Mouse (Mus musculus): ENCODE measurements around the gene Kcnc2. TPM values are rescaled to one million over a fixed set of nuclear protein-coding genes. Genes with fewer than 3 reads are reported as not detected.
"Not testable (repeated sequence)": the region's sequence is repeated elsewhere in the genome, so short reads cannot be mapped to it uniquely, and the experiment has no call there.

Gene Kcnc2
- polyA plus RNA-seq (2016; fragmentation: Nextera tagmentation; extraction: Ambion mirVana): 2.2 and 2.9 TPM in 2 replicates

DNA sequence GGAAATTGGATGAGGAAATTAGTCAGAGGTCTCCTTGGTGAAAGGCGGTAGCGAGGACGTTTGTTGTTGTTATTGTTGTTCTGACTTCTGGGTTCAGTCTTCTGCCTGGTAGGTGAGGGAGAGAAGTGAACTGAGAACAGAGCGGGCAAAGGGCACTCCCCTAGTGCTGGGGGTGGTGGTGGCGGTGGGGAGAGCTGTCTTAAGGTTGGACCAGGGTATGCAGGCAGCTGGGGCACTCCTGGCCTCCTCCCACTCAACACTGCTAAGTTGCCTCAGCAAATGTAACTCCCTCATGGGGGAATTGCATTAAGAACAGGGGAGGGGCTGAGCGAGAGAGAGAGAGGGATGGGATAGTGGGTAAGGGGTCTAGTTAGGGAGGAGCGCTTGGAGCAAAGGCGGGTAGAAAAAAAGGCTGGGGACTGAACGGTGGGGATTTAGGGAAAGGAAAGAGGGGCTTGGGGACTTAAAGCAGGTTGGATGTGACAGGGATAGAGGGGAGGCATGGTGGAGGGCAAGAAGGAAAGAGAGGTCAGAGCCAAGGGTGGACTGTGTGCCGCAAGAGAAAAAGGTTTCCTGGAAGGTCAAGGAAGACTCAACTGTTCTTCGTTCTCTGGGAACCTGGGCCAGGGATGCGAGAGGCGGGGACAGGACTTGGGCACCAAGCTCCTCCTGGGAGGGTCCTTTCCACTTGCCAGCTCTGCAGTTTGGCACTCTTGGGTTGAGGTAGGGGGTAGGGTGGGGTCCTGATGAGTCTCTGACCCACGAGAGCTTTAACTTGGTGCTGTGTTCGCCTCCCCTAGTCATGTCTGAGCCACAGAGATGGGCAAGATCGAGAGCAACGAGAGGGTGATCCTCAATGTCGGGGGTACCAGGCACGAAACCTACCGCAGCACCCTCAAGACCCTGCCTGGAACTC, at the start of gene Kcnc2:
Gene Kcnc2, plus strand, starts transcription at position 235 of the 916 bp plus-strand sequence.
- H3K27ac ChIP-seq (replicated peaks): no peak within 1 kb of the TSS
- H3K27me3 ChIP-seq: peaks cover 48% of the 10 kb centered on the region
- no peaks in the 10 kb centered on the region for H3K9me3 ChIP-seq
- peak within 1 kb of the TSS; percentile 95 for H3K4me2 ChIP-seq (replicated peaks)
- H3K4me1 ChIP-seq: peaks cover 18% of the 10 kb centered on the region
- H3K36me3 ChIP-seq: no peaks in the 10 kb centered on the region
- peak; percentile 70 for ATAC-seq (ENCODE audit: low FRiP score, low read depth)
- WGBS: under 1% methylated on average over 20 of the region's 20 CpGs
- H3K4me3 ChIP-seq: peak within 1 kb of the TSS; percentile 64
- H3K9ac ChIP-seq (replicated peaks): peak within 1 kb of the TSS; percentile 64

- Histone ChIP-seq H3K4me1 (no peaks in the 10 kb centered on the region), H3K9ac (replicated peaks) (no peak overlapping the region), H3K4me2 (replicated peaks) (no peak overlapping the region), H3K9me3 (no peaks in the 10 kb centered on the region), H3K36me3 (no peaks in the 10 kb centered on the region), H3K4me3 (no peak overlapping the region), H3K27ac (replicated peaks) (no peak overlapping the region), H3K27me3 (no peaks in the 10 kb centered on the region; the same call in 1 of the 2 replicates)
- ATAC-seq (ENCODE audit: low FRiP score, low read depth): no peak
- WGBS: 67% methylated on average over 1 of the region's 1 CpGs
Observed at GRCm38 (mm10) chr10:112227073-112227472, 43.8 kb upstream of the Kcnc2 start.

GRCm38 (mm10) chr10:112229091-112229843, 41.7 kb upstream of the Kcnc2 start:
- H3K27me3 ChIP-seq; ATAC-seq (ENCODE audit: low FRiP score, low read depth); H3K36me3 ChIP-seq; H3K27ac ChIP-seq (replicated peaks); H3K4me3 ChIP-seq; H3K9me3 ChIP-seq; H3K4me1 ChIP-seq; H3K9ac ChIP-seq (replicated peaks); H3K4me2 ChIP-seq (replicated peaks): not testable (repeated sequence)
- WGBS: 43% methylated on average over 6 of the region's 6 CpGs

DNA sequence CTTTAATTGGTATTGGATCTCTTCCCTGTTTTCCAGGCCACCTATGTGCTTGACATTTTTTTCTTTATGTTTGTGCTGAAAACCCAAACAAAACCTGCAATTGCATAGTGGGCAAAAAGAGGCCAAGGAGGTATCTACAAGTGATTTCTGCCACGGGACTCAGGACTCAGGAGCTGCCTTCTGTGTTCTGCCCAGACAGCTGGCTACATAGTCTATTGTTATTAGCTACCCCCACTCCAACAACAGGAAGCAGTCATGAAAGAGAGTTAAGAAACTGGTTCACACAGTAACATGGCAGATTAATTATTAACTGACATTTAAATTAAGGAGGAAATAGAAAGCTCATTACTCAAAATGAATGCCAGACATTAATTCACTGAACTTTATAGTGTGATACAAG, 38.2 kb upstream of the Kcnc2 start:
- WGBS: 17% methylated on average over 1 of the region's 1 CpGs
- not testable (repeated sequence) for ATAC-seq (ENCODE audit: low FRiP score, low read depth)

GRCm38 (mm10) chr10:112235396-112235940, 35.5 kb upstream of the Kcnc2 start:
- not testable (repeated sequence) for H3K4me2 ChIP-seq (replicated peaks); H3K36me3 ChIP-seq; H3K9ac ChIP-seq (replicated peaks); H3K9me3 ChIP-seq; H3K27ac ChIP-seq (replicated peaks); H3K27me3 ChIP-seq; ATAC-seq (ENCODE audit: low FRiP score, low read depth); H3K4me3 ChIP-seq; H3K4me1 ChIP-seq
- WGBS: 83% methylated on average over 5 of the region's 5 CpGs

More for the DNA sequence above, 38.2 kb upstream of the Kcnc2 start:
- not testable (repeated sequence) for H3K27me3 ChIP-seq; H3K9me3 ChIP-seq; H3K4me2 ChIP-seq (replicated peaks); H3K27ac ChIP-seq (replicated peaks); H3K36me3 ChIP-seq; H3K4me1 ChIP-seq; H3K4me3 ChIP-seq; H3K9ac ChIP-seq (replicated peaks)

DNA sequence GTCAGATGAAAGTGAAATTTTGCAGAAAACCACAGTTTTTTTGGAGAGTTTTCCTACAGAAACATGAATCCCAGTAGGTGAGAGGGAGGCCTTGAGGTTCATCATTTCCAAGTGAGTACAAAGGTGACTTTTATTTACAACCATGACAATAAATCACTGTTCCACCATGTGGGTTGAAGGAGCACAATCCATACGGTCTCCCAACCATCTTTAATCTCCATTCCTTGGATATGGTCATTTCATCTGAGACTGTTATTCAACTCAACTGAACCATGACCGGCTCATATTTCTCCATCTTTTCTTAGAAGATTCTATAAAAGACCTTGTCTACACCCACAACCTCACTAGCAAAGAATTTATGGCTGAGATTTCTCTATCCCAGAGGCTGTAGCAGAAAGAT, 22.6 kb upstream of the Kcnc2 start:
- Histone ChIP-seq H3K4me3 (no peak overlapping the region), H3K27me3 (no peaks in the 10 kb centered on the region), H3K4me1 (no peaks in the 10 kb centered on the region), H3K9me3 (no peaks in the 10 kb centered on the region), H3K9ac (replicated peaks) (no peak overlapping the region), H3K27ac (replicated peaks) (no peak overlapping the region), H3K36me3 (no peaks in the 10 kb centered on the region), H3K4me2 (replicated peaks) (no peak overlapping the region)
- ATAC-seq (ENCODE audit: low FRiP score, low read depth): no peak
- 83% methylated on average over 2 of the region's 2 CpGs for WGBS

DNA sequence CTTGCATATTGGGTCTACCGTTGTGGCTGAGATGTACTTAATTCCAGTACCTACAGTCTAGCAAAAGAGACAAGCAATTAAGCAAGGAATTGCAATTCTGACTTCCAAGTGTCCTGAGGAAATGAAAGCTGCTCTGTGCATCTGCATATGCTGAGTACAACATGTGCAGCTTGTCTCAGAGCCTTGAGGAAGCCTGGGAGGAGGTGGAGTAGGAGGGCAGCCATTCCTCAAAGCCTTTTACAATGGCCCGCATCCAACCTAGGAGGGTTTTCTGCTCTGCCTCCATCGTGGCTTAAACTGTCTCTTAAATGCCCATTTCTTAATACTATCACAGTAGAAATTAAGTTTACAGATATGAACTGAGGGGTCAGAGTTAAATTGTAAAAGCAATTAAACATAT, 7.5 kb upstream of the Kcnc2 start:
- H3K4me3 ChIP-seq: no peak overlapping the region
- no peaks in the 10 kb centered on the region for H3K36me3 ChIP-seq
- no peak overlapping the region for H3K27ac ChIP-seq (replicated peaks)
- H3K9me3 ChIP-seq: no peaks in the 10 kb centered on the region
- H3K9ac ChIP-seq (replicated peaks): no peak overlapping the region
- no peak for ATAC-seq (ENCODE audit: low FRiP score, low read depth)
- WGBS: 83% methylated on average over 3 of the region's 3 CpGs
- no peaks in the 10 kb centered on the region for H3K4me1 ChIP-seq
- H3K27me3 ChIP-seq: 0 out of 2 replicates have a peak, but pooled peaks cover 6% of the 10 kb centered on the region
- no peak overlapping the region for H3K4me2 ChIP-seq (replicated peaks)

DNA sequence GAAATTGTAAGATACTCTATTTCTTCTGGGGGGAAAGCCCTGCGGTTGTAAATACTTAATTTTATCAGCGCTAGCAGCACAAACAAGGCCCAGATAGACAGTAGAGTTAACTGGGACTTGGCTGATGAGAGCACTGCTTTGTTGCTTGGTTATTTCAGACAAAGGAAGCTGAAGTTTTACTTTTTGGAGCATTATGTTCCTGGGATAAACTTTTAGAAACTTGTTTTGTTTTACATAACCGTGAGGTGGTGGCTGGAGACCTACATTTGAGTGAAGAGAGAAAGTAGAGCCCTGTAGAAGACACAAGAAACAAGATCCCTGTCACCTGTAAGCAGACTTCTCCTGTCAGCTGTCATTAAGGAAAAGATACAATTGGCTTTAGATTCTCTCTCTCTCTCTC, 1.4 kb upstream of the Kcnc2 start:
- peak overlapping the region; percentile 95 for H3K4me2 ChIP-seq (replicated peaks)
- peak overlapping the region; percentile 64 for H3K4me3 ChIP-seq
- peaks cover 18% of the 10 kb centered on the region for H3K4me1 ChIP-seq
- H3K36me3 ChIP-seq: no peaks in the 10 kb centered on the region
- H3K9ac ChIP-seq (replicated peaks): no peak overlapping the region; the same call in 1 of the 2 replicates
- no peak for ATAC-seq (ENCODE audit: low FRiP score, low read depth)
- H3K27ac ChIP-seq (replicated peaks): no peak overlapping the region
- WGBS: 73% methylated on average over 3 of the region's 3 CpGs
- H3K9me3 ChIP-seq: no peaks in the 10 kb centered on the region
- peaks cover 48% of the 10 kb centered on the region for H3K27me3 ChIP-seq

DNA sequence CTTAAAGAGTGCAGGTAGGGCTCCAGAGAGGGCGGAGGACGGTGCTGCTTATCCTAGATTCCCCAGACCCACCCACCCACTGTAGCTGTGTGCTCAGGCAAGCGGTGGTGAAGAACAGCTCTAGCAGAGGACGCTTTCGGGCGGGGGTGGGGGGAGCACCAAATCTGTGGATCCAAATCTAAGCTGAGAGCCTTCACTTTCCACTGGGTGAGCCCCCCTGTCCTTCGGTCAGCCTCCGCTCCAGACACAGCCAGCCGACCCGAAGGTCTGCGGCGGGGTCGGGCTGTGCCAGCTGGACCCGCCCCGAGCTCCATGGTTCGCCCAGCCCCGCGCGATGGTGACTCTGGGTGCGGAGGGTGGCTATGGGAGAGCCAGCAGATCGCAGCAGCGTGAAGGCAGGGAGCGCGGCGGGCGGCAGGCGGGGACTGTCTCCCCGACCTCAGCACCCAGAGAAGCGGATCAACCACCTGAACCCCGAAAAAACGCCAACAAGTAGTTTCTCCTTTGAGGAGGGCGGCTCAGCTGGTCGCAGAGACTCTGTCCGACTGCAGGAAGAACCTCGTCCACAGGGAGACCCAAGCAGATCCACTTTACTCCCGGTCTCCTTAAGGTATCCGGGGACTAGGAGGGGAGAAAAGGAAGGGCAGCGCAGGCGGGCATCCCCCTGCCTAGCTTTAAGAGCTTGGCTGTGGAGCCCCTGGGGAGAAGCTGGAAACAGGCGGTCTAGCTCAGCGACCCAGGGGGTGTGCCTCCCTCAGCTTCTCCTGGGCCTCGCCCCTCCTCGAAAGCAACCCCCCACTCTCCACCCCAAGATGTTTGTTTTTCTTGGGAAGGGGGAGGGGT, 761 bp upstream of the Kcnc2 start:
- 1% methylated on average over 41 of the region's 43 CpGs for WGBS
- peaks cover 18% of the 10 kb centered on the region for H3K4me1 ChIP-seq
- ATAC-seq (ENCODE audit: low FRiP score, low read depth): peak; percentile 72
- H3K4me3 ChIP-seq: peak overlapping the region; percentile 64
- no peaks in the 10 kb centered on the region for H3K36me3 ChIP-seq
- H3K9me3 ChIP-seq: no peaks in the 10 kb centered on the region
- H3K27ac ChIP-seq (replicated peaks): no peak overlapping the region
- H3K4me2 ChIP-seq (replicated peaks): peak overlapping the region; percentile 95
- peak overlapping the region; percentile 64 for H3K9ac ChIP-seq (replicated peaks)
- peaks cover 48% of the 10 kb centered on the region for H3K27me3 ChIP-seq

DNA sequence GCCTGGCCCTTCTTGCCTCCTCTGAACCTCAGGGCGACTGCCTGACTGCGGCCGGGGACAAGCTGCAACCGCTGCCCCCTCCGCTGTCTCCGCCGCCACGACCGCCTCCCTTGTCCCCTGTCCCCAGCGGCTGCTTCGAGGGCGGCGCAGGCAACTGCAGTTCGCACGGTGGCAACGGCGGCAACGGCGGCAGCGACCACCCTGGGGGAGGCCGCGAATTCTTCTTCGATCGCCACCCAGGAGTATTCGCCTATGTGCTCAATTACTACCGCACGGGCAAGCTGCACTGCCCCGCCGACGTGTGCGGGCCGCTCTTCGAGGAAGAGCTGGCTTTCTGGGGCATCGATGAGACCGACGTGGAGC, 863 bp downstream of the Kcnc2 start:
- peaks cover 48% of the 10 kb centered on the region for H3K27me3 ChIP-seq
- no peak overlapping the region for H3K27ac ChIP-seq (replicated peaks)

DNA sequence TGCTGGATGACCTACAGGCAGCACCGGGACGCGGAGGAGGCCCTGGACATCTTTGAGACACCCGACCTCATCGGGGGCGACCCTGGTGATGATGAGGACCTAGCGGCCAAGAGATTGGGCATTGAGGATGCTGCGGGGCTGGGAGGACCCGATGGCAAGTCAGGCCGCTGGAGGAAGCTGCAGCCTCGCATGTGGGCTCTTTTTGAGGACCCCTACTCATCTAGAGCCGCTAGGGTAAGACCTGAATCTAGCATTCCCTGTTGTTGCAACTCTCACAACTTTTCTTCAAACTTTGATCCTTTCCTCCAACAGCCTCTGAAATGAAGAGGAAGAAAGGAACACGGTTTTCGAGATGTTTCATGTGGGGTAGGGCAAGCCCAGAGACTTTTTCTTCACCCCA, 1.2 kb downstream of the Kcnc2 start:
- Histone ChIP-seq H3K36me3 (no peaks in the 10 kb centered on the region), H3K4me3 (peak overlapping the region; percentile 64), H3K9ac (replicated peaks) (peak overlapping the region; percentile 51), H3K4me1 (peaks cover 18% of the 10 kb centered on the region), H3K27ac (replicated peaks) (no peak overlapping the region), H3K4me2 (replicated peaks) (peak overlapping the region; percentile 95), H3K27me3 (peaks cover 48% of the 10 kb centered on the region), H3K9me3 (no peaks in the 10 kb centered on the region)
- 16% methylated on average over 14 of the region's 14 CpGs for WGBS
- no peak for ATAC-seq (ENCODE audit: low FRiP score, low read depth)

More for the DNA sequence above, 863 bp downstream of the Kcnc2 start:
- Histone ChIP-seq H3K4me1 (peaks cover 18% of the 10 kb centered on the region), H3K9me3 (no peaks in the 10 kb centered on the region), H3K4me2 (replicated peaks) (peak overlapping the region; percentile 95), H3K4me3 (peak overlapping the region; percentile 64), H3K36me3 (no peaks in the 10 kb centered on the region), H3K9ac (replicated peaks) (peak overlapping the region; percentile 51)
- peak; percentile 53; the same call in 1 of the 2 replicates for ATAC-seq (ENCODE audit: low FRiP score, low read depth)
- 1% methylated on average over 36 of the region's 36 CpGs for WGBS
